Mouse (Mus musculus) liver, embryonic 14.5 days (tissue): ENCODE measurements around the gene Tsc22d1.

Experiments used
- CTCF ChIP-seq: IDR thresholded peaks from 2 replicates; pipeline ENCODE4 v1.5.1; 2016; ENCODE audit warnings: antibody characterized with exemption, low read depth, control low read depth
- EP300 ChIP-seq: IDR thresholded peaks from 2 replicates; pipeline ENCODE4 v1.6.1; 2016; ENCODE audit warnings: antibody characterized with exemption, low read depth

GRCm38 (mm10) chr14:76505439-76506220, 90.9 kb downstream of the Tsc22d1 start:
- TF ChIP-seq CTCF (no peak), EP300 (peak; percentile 55)
